Mouse (Mus musculus) limb, embryonic 14.5 days (tissue): Measurements from ENCODE around the gene Eif2ak4. TPM values are rescaled to one million over a fixed set of nuclear protein-coding genes. Genes with fewer than 3 reads are reported as not detected.

Experiments used
- ATAC-seq: fragments of 200-750 bp; cut with Nextera tagmentation; 2 replicates; pipeline ENCODE4 v1.8.0; 2017; ENCODE audit warnings: low read depth, moderate number of reproducible peaks, moderate TSS enrichment; ENCODE audit not compliant: low FRiP score
- DNase-seq: peaks from one replicate; pipeline ENCODE4 v3.0.0-alpha.2; 2015; ENCODE audit warnings: low spot score
- H3K27ac ChIP-seq: fragments of 300-500 bp; sonication (generic); replicated peaks from 2 replicates; pipeline ENCODE4 v1.5.1; 2014; ENCODE audit warnings: low read depth, mild to moderate bottlenecking, low read length, moderate library complexity, mixed read lengths
- H3K27me3 ChIP-seq: fragments of 300-500 bp; sonication (generic); 2 replicates; pipeline ENCODE4 v1.6.1; 2014; ENCODE audit warnings: low read length, mixed read lengths; ENCODE audit not compliant: control insufficient read depth, insufficient read depth
- H3K36me3 ChIP-seq: fragments of 300-500 bp; sonication (generic); 2 replicates; pipeline ENCODE4 v1.6.1; 2014; ENCODE audit warnings: mild to moderate bottlenecking, low read length, moderate library complexity, mixed read lengths; ENCODE audit not compliant: control insufficient read depth, insufficient read depth
- H3K4me1 ChIP-seq: fragments of 300-500 bp; sonication (generic); 2 replicates; pipeline ENCODE4 v1.6.1; 2014; ENCODE audit warnings: antibody characterized with exemption, low read length, mixed read lengths; ENCODE audit not compliant: control insufficient read depth, insufficient read depth
- H3K4me2 ChIP-seq: fragments of 300-500 bp; sonication (generic); replicated peaks from 2 replicates; pipeline ENCODE4 v1.6.1; 2014; ENCODE audit warnings: low read depth, mild to moderate bottlenecking, low read length, moderate library complexity; ENCODE audit not compliant: severe bottlenecking
- H3K4me3 ChIP-seq: fragments of 300-500 bp; sonication (generic); replicated peaks from 2 replicates; pipeline ENCODE4 v1.5.1; 2014; ENCODE audit warnings: low read length
- H3K9ac ChIP-seq: fragments of 300-500 bp; sonication (generic); 2 replicates; pipeline ENCODE4 v1.6.1; 2014; ENCODE audit warnings: mild to moderate bottlenecking, low read depth, low read length, moderate library complexity; ENCODE audit not compliant: severe bottlenecking
- H3K9me3 ChIP-seq: fragments of 300-500 bp; sonication (generic); 2 replicates; pipeline ENCODE4 v1.6.1; 2016; ENCODE audit warnings: low read length; ENCODE audit not compliant: control insufficient read depth
- POLR2A ChIP-seq: fragments of 200-500 bp; IDR thresholded peaks from 2 replicates; pipeline ENCODE4 v1.8.0; 2012; ENCODE audit warnings: inconsistent platforms, mild to moderate bottlenecking, moderate library complexity, borderline replicate concordance; ENCODE audit not compliant: insufficient read depth, insufficient read length; ENCODE audit errors: extremely low read depth
- WGBS: fragments of 180-500 bp; shearing (Covaris S2); extraction: QIAGEN DNeasy Blood & Tissue Kit; methylation state at CpG from one replicate; pipeline ENCODE4 v1.1.7; 2014; 5-methylcytosine and 5-hydroxymethylcytosine counted together
- polyA plus RNA-seq, 2 experiments: library from polyadenylated mRNA; depleted of rRNA in 1 of 2; stranded (reverse) in 1 of 2; unstranded in 1 of 2; fragments of >200 nt; fragmentation: Nextera tagmentation in 1 of 2; extraction: Ambion mirVana in 1 of 2; gene quantifications; 2 replicates each; pipeline versions ENCODE4 v1.2.1 to v1.2.3; 2012 to 2014

The Eif2ak4 gene
- polyA plus RNA-seq, 2 experiments = 12.7 to 24.1 TPM

GRCm38 (mm10) chr2:118373572-118374279 lies 14.7 kb upstream of the Eif2ak4 start:
- peak overlapping the region; percentile 49 for H3K4me3 ChIP-seq
- H3K27ac ChIP-seq = no peak overlapping the region
- peaks cover 16% of the 10 kb centered on the region for H3K4me1 ChIP-seq
- ATAC-seq (peak; percentile 89), DNase-seq (peak; percentile 79)
- no peaks in the 10 kb centered on the region for H3K36me3 ChIP-seq
- TF ChIP-seq POLR2A = no peak
- H3K27me3 ChIP-seq = peaks cover 22% of the 10 kb centered on the region
- H3K9ac ChIP-seq = peak overlapping the region; percentile 57
- WGBS = 3% methylated on average over 43 of the region's 43 CpGs
- peak overlapping the region; percentile 100 for H3K4me2 ChIP-seq
- H3K9me3 ChIP-seq = no peaks in the 10 kb centered on the region

- H3K36me3 ChIP-seq = no peaks in the 10 kb centered on the region
- H3K9me3 ChIP-seq = no peaks in the 10 kb centered on the region
- H3K27me3 ChIP-seq = peaks cover 22% of the 10 kb centered on the region
- H3K4me3 ChIP-seq = no peak overlapping the region
- H3K4me2 ChIP-seq = no peak overlapping the region
- no peak for TF ChIP-seq POLR2A
- no peak overlapping the region for H3K9ac ChIP-seq
- H3K4me1 ChIP-seq = peaks cover 16% of the 10 kb centered on the region
- ATAC-seq = no peak
- 88% methylated on average over 1 of the region's 1 CpGs for WGBS
- DNase-seq = no peak
- H3K27ac ChIP-seq = no peak overlapping the region
Observed at GRCm38 (mm10) chr2:118375522-118375921, 12.9 kb upstream of the Eif2ak4 start.

DNA sequence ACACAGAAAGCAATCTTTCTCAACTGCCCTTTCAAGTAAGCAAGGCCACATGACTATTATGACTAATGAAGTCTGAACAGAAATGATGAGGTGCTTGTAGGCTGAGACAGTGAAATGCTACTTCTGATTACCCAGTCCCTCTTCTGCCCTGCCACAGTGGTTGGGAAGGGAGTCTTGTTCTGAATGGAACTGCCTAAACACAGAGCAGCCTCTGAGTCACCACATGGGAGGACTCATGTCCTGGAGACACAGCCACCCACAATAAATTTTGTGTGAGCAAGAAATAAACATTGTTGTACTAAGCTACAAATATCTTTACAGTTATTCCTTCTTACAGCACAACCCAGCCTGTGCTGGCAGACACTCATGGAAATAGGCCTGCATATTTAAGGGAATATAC lies 12.5 kb upstream of the Eif2ak4 start:
- no peak for TF ChIP-seq POLR2A
- Histone ChIP-seq H3K27me3 (peaks cover 22% of the 10 kb centered on the region), H3K27ac (no peak overlapping the region), H3K4me2 (no peak overlapping the region), H3K4me1 (peaks cover 16% of the 10 kb centered on the region), H3K4me3 (no peak overlapping the region), H3K9ac (no peak overlapping the region), H3K9me3 (no peaks in the 10 kb centered on the region), H3K36me3 (no peaks in the 10 kb centered on the region)
- ATAC-seq (no peak), DNase-seq (no peak)

DNA sequence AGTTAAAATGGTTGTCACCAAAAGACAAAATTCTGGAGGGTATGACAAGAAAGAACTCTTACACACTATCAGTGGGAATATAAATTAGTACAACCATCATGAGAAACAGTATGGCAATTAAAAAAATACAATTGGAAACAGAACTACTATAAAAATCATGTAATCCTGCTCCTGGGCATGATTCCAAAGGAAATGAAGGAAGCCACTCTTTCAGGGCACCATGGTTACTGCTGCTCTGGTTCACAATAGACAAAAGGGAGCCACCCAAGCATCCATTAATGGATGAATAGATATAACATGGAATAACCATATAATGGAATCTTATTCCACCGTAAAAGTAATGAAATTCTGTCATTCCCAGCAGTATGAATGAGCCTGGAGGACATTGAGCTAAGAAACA lies 8.7 kb upstream of the Eif2ak4 start:
- Histone ChIP-seq H3K9me3 (no peaks in the 10 kb centered on the region), H3K36me3 (no peaks in the 10 kb centered on the region), H3K4me3 (no peak overlapping the region), H3K4me1 (no peaks in the 10 kb centered on the region), H3K4me2 (no peak overlapping the region), H3K27me3 (no peaks in the 10 kb centered on the region; the same call in 1 of the 2 replicates), H3K9ac (no peak overlapping the region), H3K27ac (no peak overlapping the region)
- no peak for DNase-seq
- WGBS = 61% methylated on average over 1 of the region's 1 CpGs
- no peak for TF ChIP-seq POLR2A
- no peak for ATAC-seq

DNA sequence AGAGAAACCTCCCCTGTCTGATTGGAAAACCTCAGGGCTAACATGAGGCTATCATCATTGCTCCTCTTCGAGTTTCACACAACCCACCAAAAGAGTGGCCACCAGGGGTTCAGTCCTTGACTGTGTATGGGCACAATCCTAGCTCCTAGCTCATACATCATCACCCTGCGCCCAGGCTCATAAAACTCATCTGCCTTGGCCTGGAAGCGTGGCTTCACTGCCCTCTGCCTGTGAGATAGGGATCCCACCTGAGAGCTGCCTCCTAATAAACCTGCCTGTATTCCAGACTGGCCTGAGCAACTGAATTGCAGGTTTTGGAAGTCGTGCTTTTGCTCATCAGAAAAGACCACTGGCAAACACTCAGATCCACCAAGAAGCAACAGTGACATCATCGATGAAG lies 5.0 kb upstream of the Eif2ak4 start:
- no peaks in the 10 kb centered on the region for H3K9me3 ChIP-seq
- H3K4me2 ChIP-seq = no peak overlapping the region
- H3K4me3 ChIP-seq = no peak overlapping the region
- H3K9ac ChIP-seq = no peak overlapping the region
- DNase-seq (no peak), ATAC-seq (no peak)
- H3K4me1 ChIP-seq = 0 out of 2 replicates have a peak, but pooled peaks cover 2% of the 10 kb centered on the region
- 70% methylated on average over 5 of the region's 5 CpGs for WGBS
- no peaks in the 10 kb centered on the region for H3K36me3 ChIP-seq
- no peak for TF ChIP-seq POLR2A
- no peak overlapping the region for H3K27ac ChIP-seq
- H3K27me3 ChIP-seq = no peaks in the 10 kb centered on the region; the same call in 1 of the 2 replicates
